Mouse (Mus musculus) heart, adult 2 months (tissue): ENCODE data around the gene Ovca2. TPM values are rescaled to one million over a fixed set of nuclear protein-coding genes. Genes with fewer than 3 reads are reported as not detected.

Experiments used
- DNase-seq, 2 experiments: peaks; one replicate each; pipeline ENCODE4 v3.0.0; 2021
- H3K27ac ChIP-seq: fragments of 200-600 bp; 2 replicates; pipeline ENCODE4 v1.8.1; 2022
- H3K27me3 ChIP-seq: fragments of 200-500 bp; 2 replicates; pipeline ENCODE4 v1.6.1; 2012; ENCODE audit warnings: mild to moderate bottlenecking, low read length, inconsistent platforms, mixed read lengths; ENCODE audit not compliant: control insufficient read depth, insufficient read depth
- H3K36me3 ChIP-seq: fragments of 200-500 bp; 2 replicates; pipeline ENCODE4 v1.6.1; 2012; ENCODE audit warnings: low read length, inconsistent platforms; ENCODE audit not compliant: control insufficient read depth, insufficient read depth
- H3K4me1 ChIP-seq: fragments of 200-500 bp; 2 replicates; pipeline ENCODE4 v1.6.1; 2011; ENCODE audit warnings: low read length; ENCODE audit not compliant: control insufficient read depth, insufficient read depth
- H3K4me3 ChIP-seq: fragments of 200-600 bp; 2 replicates; pipeline ENCODE4 v1.8.1; 2022
- H3K79me2 ChIP-seq: fragments of 200-500 bp; replicated peaks from 2 replicates; pipeline ENCODE4 v1.6.1; 2012; ENCODE audit warnings: mild to moderate bottlenecking, inconsistent platforms, low read length, moderate library complexity, mixed read lengths; ENCODE audit not compliant: control insufficient read depth, insufficient read depth
- H3K9ac ChIP-seq: fragments of 200-500 bp; 2 replicates; pipeline ENCODE4 v1.6.1; 2012; ENCODE audit warnings: low read depth, mild to moderate bottlenecking, control low read depth, inconsistent platforms, low read length, mixed read lengths
- CTCF ChIP-seq: fragments of 200-600 bp; IDR thresholded peaks from 2 replicates; pipeline ENCODE4 v1.8.1; 2022; ENCODE audit warnings: antibody characterized with exemption, mild to moderate bottlenecking, moderate library complexity
- EP300 ChIP-seq: fragments of 200-500 bp; IDR thresholded peaks from 2 replicates; pipeline ENCODE4 v1.6.1; 2011; ENCODE audit warnings: low read depth, low read length, control low read depth; ENCODE audit not compliant: insufficient read depth
- POLR2A ChIP-seq: fragments of 200-500 bp; IDR thresholded peaks from 2 replicates; pipeline ENCODE4 v1.6.1; 2011; ENCODE audit warnings: mild to moderate bottlenecking, low read depth, low read length, control low read depth; ENCODE audit not compliant: insufficient read depth
- WGBS: fragments of 180-500 bp; shearing (Covaris S2); methylation state at CpG from one replicate; pipeline ENCODE4 v1.1.7; 2018; 5-methylcytosine and 5-hydroxymethylcytosine counted together
- intact Hi-C: fragments of 180-260 bp; cut with DNase I; formaldehyde crosslinking; loops from one replicate; pipeline ENCODE4 v1.15.1; 2025
- polyA plus RNA-seq: library from polyadenylated mRNA; depleted of rRNA; stranded (reverse); fragments of >200 nt; gene quantifications from 2 replicates; pipeline ENCODE4 v1.2.3, GENCODE M21; 2012
- total RNA-seq, 2 experiments: library from RNA; stranded (reverse); gene quantifications; 2 replicates each; pipeline ENCODE4 v1.2.3; 2021

The Ovca2 gene
- total and polyA plus RNA-seq, 3 experiments, result 5.7 to 11.1 (median 6.1) TPM

GRCm38 (mm10) chr11:75194121-75194849, 15.7 kb upstream of the Ovca2 start:
- Histone ChIP-seq H3K4me1 (peaks cover 5% of the 10 kb centered on the region), H3K9ac (peak overlapping the region; percentile 81), H3K79me2 (no peaks in the 10 kb centered on the region), H3K4me3 (peak overlapping the region; percentile 64), H3K36me3 (no peaks in the 10 kb centered on the region), H3K27me3 (peaks cover 1% of the 10 kb centered on the region; the same call in 1 of the 2 replicates), H3K27ac (peak overlapping the region; percentile 78)
- under 1% methylated on average over 52 of the region's 52 CpGs for whole genome bisulfite sequencing
- TF ChIP-seq EP300 (no peak), POLR2A (no peak), CTCF (no peak)
- intact Hi-C loops, result loop anchor here (2.0 to 10.0 kb wide), 2 partner anchors 15 to 211 kb away; no protein-coding TSS in a partner anchor
- peak; percentile 48 to 60 for DNase-seq

DNA sequence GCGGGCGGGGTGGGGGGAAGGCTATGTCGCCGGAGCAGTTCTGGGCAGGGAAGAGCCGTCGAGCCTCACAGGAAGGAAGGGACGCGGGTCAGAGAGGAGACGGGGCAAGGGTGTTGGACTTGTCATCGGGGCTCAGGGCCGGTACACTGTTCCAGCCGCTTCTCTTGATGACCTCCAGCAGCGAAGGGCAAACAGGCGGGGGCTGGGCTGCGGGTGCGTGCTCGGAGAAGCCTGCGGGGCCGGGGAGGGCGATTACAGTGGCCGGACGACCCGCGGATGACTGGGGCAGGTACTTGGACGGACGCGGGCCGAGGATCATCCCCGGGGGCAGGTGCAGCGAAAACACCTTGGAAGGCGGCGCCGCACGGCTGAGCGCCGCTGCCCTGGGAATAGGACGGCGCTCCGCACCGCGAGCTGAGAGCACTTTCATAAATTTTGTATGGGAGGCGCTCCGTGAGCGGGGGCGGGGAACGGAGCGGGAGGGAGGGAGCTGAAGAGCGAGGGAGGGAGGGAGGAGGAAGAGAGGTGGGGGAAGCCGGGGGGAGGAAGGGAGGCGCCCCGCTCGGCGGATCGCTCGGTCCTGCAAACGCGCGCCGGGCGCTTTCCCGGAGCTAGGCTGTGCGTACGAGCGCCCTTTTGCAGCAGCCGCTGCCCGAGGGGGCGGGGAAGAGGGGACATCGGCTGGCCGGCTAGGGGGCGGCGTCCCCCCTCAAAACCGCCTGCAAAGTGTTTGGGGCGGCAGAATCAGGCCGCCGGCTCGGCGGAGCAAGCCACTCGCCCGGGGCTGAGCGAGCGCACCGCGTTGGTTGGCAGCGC, 14.8 kb upstream of the Ovca2 start, which contains the start of gene Rtn4rl1:
Gene Rtn4rl1, plus strand, starts transcription at position 528 of the 816 bp plus-strand sequence.
- WGBS, result 1% methylated on average over 75 of the region's 84 CpGs
- Histone ChIP-seq H3K36me3 (no peaks in the 10 kb centered on the region), H3K27me3 (peaks cover 1% of the 10 kb centered on the region; the same call in 1 of the 2 replicates), H3K9ac (peak within 1 kb of the TSS; percentile 81), H3K27ac (peak within 1 kb of the TSS; percentile 78), H3K4me3 (peak within 1 kb of the TSS; percentile 64), H3K79me2 (no peaks in the 10 kb centered on the region), H3K4me1 (peaks cover 5% of the 10 kb centered on the region)
- intact Hi-C loops, result loop anchor here (2.0 to 10.0 kb wide), 3 partner anchors 15 to 211 kb away; no protein-coding TSS in a partner anchor
- no peak for TF ChIP-seq EP300
- TF ChIP-seq POLR2A, result 0 out of 2 replicates have a peak, but pooled peaks have one; percentile 20
- TF ChIP-seq CTCF, result peak; percentile 8; the same call in 1 of the 2 replicates
- DNase-seq, result peak; percentile 80 to 85

DNA sequence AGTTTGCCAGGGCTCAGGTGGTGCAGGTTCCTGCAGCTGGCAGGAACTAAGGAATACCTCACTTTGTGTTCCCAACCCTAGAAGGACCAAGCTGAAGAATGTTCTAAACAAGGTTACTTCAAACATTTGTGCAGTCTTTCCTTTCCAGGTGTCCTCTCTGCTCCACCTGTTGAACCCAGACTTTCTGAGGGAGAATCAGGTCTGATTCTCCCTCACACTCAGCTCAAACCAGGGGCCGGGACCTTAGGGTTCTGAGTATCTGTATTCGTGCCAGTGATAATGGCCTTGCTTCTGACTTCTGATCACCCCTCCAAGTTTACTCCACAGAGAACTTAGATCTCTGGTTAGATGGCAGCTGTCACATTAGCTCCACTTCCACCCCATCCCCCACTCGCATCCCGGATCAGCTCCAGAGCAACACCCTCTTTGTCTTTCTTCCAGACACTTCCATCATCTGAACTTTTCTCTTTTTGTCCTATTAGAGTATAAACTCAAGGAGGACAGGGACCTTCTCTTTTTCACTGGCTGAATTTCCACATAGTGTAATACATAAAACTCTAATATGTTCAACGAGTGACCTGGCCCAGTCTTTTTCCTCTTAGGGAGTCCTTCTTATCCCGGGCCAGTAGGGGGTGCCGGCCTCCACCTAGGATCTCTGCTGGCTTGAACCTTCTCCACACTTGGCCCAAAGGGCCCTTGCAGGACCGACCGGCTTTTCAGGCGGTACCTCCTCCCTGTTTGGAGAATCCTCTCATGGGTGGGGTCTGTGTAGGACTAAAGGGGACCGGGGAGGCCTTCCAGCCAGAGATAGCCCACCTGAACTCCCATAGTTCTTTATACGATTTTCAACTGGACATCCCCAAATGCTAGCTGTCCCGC, 13.9 kb upstream of the Ovca2 start:
- intact Hi-C loops, result loop anchor here (1.0 to 10.0 kb wide), 3 partner anchors 38 to 212 kb away; no protein-coding TSS in a partner anchor
- H3K9ac ChIP-seq, result no peak overlapping the region
- peak overlapping the region; percentile 64 for H3K4me3 ChIP-seq
- DNase-seq, result peak; percentile 84 to 87
- peak; percentile 91 for TF ChIP-seq CTCF
- no peak; the same call in 1 of the 2 replicates for TF ChIP-seq EP300
- 0 out of 2 replicates have a peak, but pooled peaks have one; percentile 20 for TF ChIP-seq POLR2A
- 24% methylated on average over 13 of the region's 13 CpGs for WGBS
- H3K27ac ChIP-seq, result peak overlapping the region; percentile 78
- H3K36me3 ChIP-seq, result no peaks in the 10 kb centered on the region
- peaks cover 1% of the 10 kb centered on the region; the same call in 1 of the 2 replicates for H3K27me3 ChIP-seq
- peaks cover 5% of the 10 kb centered on the region for H3K4me1 ChIP-seq
- H3K79me2 ChIP-seq, result no peaks in the 10 kb centered on the region

DNA sequence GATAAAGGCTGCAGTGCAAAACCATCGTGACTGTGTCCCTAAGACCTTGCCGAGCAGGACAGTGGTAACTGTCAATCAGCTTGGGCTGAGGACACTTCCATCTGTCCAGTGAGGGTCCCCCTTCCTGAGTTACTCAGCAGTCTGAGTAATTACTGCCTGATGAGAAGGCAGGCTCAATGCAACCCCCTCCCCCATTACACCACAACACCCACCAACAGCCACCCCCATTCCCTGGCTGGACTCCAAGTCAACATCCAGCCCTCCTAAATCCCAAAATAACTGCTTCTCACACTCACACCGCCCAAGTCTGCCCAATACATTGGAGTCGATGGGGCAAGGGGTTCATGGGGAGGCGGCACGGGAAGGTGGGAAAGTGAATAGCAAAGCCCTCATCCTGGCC, 13.2 kb upstream of the Ovca2 start:
- peaks cover 1% of the 10 kb centered on the region; the same call in 1 of the 2 replicates for H3K27me3 ChIP-seq
- H3K79me2 ChIP-seq, result no peaks in the 10 kb centered on the region
- 54% methylated on average over 6 of the region's 6 CpGs for WGBS
- H3K4me1 ChIP-seq, result peaks cover 5% of the 10 kb centered on the region
- H3K9ac ChIP-seq, result no peak overlapping the region
- no peaks in the 10 kb centered on the region for H3K36me3 ChIP-seq
- intact Hi-C loops, result loop anchor here (1.0 to 10.0 kb wide), 3 partner anchors 39 to 213 kb away; no protein-coding TSS in a partner anchor
- peak in 1 of 2 experiments; percentile 13 for DNase-seq
- no peak overlapping the region for H3K27ac ChIP-seq
- TF ChIP-seq CTCF, result no peak
- no peak for TF ChIP-seq POLR2A
- no peak for TF ChIP-seq EP300
- no peak overlapping the region for H3K4me3 ChIP-seq

- peak within 1 kb of the TSS; percentile 89 for H3K4me3 ChIP-seq
- H3K4me1 ChIP-seq, result peaks cover 5% of the 10 kb centered on the region
- H3K9ac ChIP-seq, result peak within 1 kb of the TSS; percentile 77
- intact Hi-C loops, result loop anchor here (10.0 kb wide), 1 partner anchor 214 kb away; no protein-coding TSS in a partner anchor
- WGBS, result 68% methylated on average over 5 of the region's 5 CpGs
- DNase-seq, result peak in 1 of 2 experiments; percentile 20
- no peaks in the 10 kb centered on the region for H3K79me2 ChIP-seq
- H3K27me3 ChIP-seq, result peaks cover 1% of the 10 kb centered on the region; the same call in 1 of the 2 replicates
- H3K36me3 ChIP-seq, result no peaks in the 10 kb centered on the region
- H3K27ac ChIP-seq, result peak within 1 kb of the TSS; percentile 31
- TF ChIP-seq CTCF (no peak), POLR2A (no peak), EP300 (no peak)
Observed at GRCm38 (mm10) chr11:75190905-75191441, 12.3 kb upstream of the Ovca2 start, which contains the start of gene Dph1. Gene Dph1 (minus strand): TSS chr11:75191241.
